Mouse (Mus musculus): ENCODE data around the gene Hist1h3e. TPM values are rescaled to one million over a fixed set of nuclear protein-coding genes. Genes with fewer than 3 reads are reported as not detected.
"Not testable (repeated sequence)": the region's sequence is repeated elsewhere in the genome, so short reads cannot be mapped to it uniquely, and the experiment has no call there.

Hist1h3e gene
- polyA plus RNA-seq, 1 experiment: 2.8 TPM

- Histone ChIP-seq H3K4me3 (ENCODE audit: insufficient read depth, poor library complexity, severe bottlenecking) (no peak overlapping the region), H3K27me3 (ENCODE audit: control insufficient read depth, insufficient read depth, insufficient read length) (no peaks in the 10 kb centered on the region), H3K36me3 (ENCODE audit: control insufficient read depth, insufficient read depth) (no peaks in the 10 kb centered on the region), H3K79me3 (ENCODE audit: low read depth) (no peaks in the 10 kb centered on the region), H3K79me2 (ENCODE audit: control insufficient read depth, insufficient read depth) (no peaks in the 10 kb centered on the region), H3ac (ENCODE audit: control insufficient read depth, insufficient read length, low read depth) (no peak overlapping the region)
- no peak for TF ChIP-seq USF1 (IDR thresholded peaks at IDR 0.05; ENCODE audit: low read depth)
- TF ChIP-seq FOSL1 (IDR thresholded peaks at IDR 0.05; ENCODE audit: insufficient read depth, low read length, poor library complexity, severe bottlenecking): no peak
- no peak for TF ChIP-seq MAX (IDR thresholded peaks at IDR 0.05)
- no peak for TF ChIP-seq MYOG (IDR thresholded peaks at IDR 0.05; ENCODE audit: control insufficient read depth, extremely low read depth, insufficient read length)
- TF ChIP-seq CTCF (IDR thresholded peaks at IDR 0.05; ENCODE audit: control insufficient read depth, insufficient read depth, insufficient read length): no peak
- TF ChIP-seq MYOD1 (IDR thresholded peaks at IDR 0.05; ENCODE audit: control insufficient read depth, insufficient read length, low read depth): no peak
- no peak for TF ChIP-seq CEBPB (IDR thresholded peaks at IDR 0.05; ENCODE audit: low read depth)
Measured at GRCm38 (mm10) chr13:23554393-23554792, 7.8 kb downstream of the Hist1h3e start.

- Histone ChIP-seq H3K27me3 (ENCODE audit: control insufficient read depth, insufficient read depth, insufficient read length) (no peaks in the 10 kb centered on the region), H3ac (ENCODE audit: control insufficient read depth, insufficient read length, low read depth) (no peak within 1 kb of the TSS), H3K79me3 (ENCODE audit: low read depth) (no peaks in the 10 kb centered on the region), H3K79me2 (ENCODE audit: control insufficient read depth, insufficient read depth) (no peaks in the 10 kb centered on the region), H3K4me3 (ENCODE audit: insufficient read depth, poor library complexity, severe bottlenecking) (no peak within 1 kb of the TSS), H3K36me3 (ENCODE audit: control insufficient read depth, insufficient read depth) (no peaks in the 10 kb centered on the region)
- TF ChIP-seq FOSL1 (IDR thresholded peaks at IDR 0.05; ENCODE audit: insufficient read depth, low read length, poor library complexity, severe bottlenecking): no peak
- no peak for TF ChIP-seq MYOG (IDR thresholded peaks at IDR 0.05; ENCODE audit: control insufficient read depth, extremely low read depth, insufficient read length)
- TF ChIP-seq MYOD1 (IDR thresholded peaks at IDR 0.05; ENCODE audit: control insufficient read depth, insufficient read length, low read depth): no peak
- TF ChIP-seq MAX (IDR thresholded peaks at IDR 0.05): no peak
- TF ChIP-seq CEBPB (IDR thresholded peaks at IDR 0.05; ENCODE audit: low read depth): no peak
- no peak for TF ChIP-seq USF1 (IDR thresholded peaks at IDR 0.05; ENCODE audit: low read depth)
- TF ChIP-seq CTCF (IDR thresholded peaks at IDR 0.05; ENCODE audit: control insufficient read depth, insufficient read depth, insufficient read length): no peak
Measured at GRCm38 (mm10) chr13:23552962-23553361, 9.2 kb downstream of the Hist1h3e start, which contains the start of gene Hist1h1d. TSS of gene Hist1h1d (plus strand) at chr13:23553262.

- Histone ChIP-seq H3K27me3 (ENCODE audit: control insufficient read depth, insufficient read depth, insufficient read length) (no peaks in the 10 kb centered on the region), H3K79me2 (ENCODE audit: control insufficient read depth, insufficient read depth) (no peaks in the 10 kb centered on the region), H3K4me3 (ENCODE audit: insufficient read depth, poor library complexity, severe bottlenecking) (no peak overlapping the region), H3ac (ENCODE audit: control insufficient read depth, insufficient read length, low read depth) (no peak overlapping the region), H3K79me3 (ENCODE audit: low read depth) (no peaks in the 10 kb centered on the region), H3K36me3 (ENCODE audit: control insufficient read depth, insufficient read depth) (no peaks in the 10 kb centered on the region)
- TF ChIP-seq USF1 (IDR thresholded peaks at IDR 0.05; ENCODE audit: low read depth) (no peak), FOSL1 (IDR thresholded peaks at IDR 0.05; ENCODE audit: insufficient read depth, low read length, poor library complexity, severe bottlenecking) (no peak), MAX (IDR thresholded peaks at IDR 0.05) (no peak), MYOD1 (IDR thresholded peaks at IDR 0.05; ENCODE audit: control insufficient read depth, insufficient read length, low read depth) (no peak), CEBPB (IDR thresholded peaks at IDR 0.05; ENCODE audit: low read depth) (no peak), CTCF (IDR thresholded peaks at IDR 0.05; ENCODE audit: control insufficient read depth, insufficient read depth, insufficient read length) (no peak), MYOG (IDR thresholded peaks at IDR 0.05; ENCODE audit: control insufficient read depth, extremely low read depth, insufficient read length) (no peak)
Measured at GRCm38 (mm10) chr13:23551931-23552914, 9.9 kb downstream of the Hist1h3e start.

- TF ChIP-seq CEBPB (IDR thresholded peaks at IDR 0.05; ENCODE audit: low read depth): peak; percentile 30
- not testable (repeated sequence) for H3K36me3 ChIP-seq (ENCODE audit: control insufficient read depth, insufficient read depth); H3K79me3 ChIP-seq (ENCODE audit: low read depth); H3K27me3 ChIP-seq (ENCODE audit: control insufficient read depth, insufficient read depth, insufficient read length); H3K79me2 ChIP-seq (ENCODE audit: control insufficient read depth, insufficient read depth)
- peak within 1 kb of the TSS; percentile 7 for H3K4me3 ChIP-seq (ENCODE audit: insufficient read depth, poor library complexity, severe bottlenecking)
- H3ac ChIP-seq (ENCODE audit: control insufficient read depth, insufficient read length, low read depth): peak within 1 kb of the TSS; percentile 48
Measured at GRCm38 (mm10) chr13:23551146-23551834, 10.9 kb downstream of the Hist1h3e start, which contains the start of gene Hist1h4f. TSS of gene Hist1h4f (minus strand) at chr13:23551648.

GRCm38 (mm10) chr13:23550761-23551145 lies 11.4 kb downstream of the Hist1h3e start:
- H3ac ChIP-seq (ENCODE audit: control insufficient read depth, insufficient read length, low read depth): peak overlapping the region; percentile 48
- H3K27me3 ChIP-seq (ENCODE audit: control insufficient read depth, insufficient read depth, insufficient read length): no peaks in the 10 kb centered on the region
- no peaks in the 10 kb centered on the region for H3K79me3 ChIP-seq (ENCODE audit: low read depth)
- peak overlapping the region; percentile 7 for H3K4me3 ChIP-seq (ENCODE audit: insufficient read depth, poor library complexity, severe bottlenecking)
- no peaks in the 10 kb centered on the region for H3K79me2 ChIP-seq (ENCODE audit: control insufficient read depth, insufficient read depth)
- no peaks in the 10 kb centered on the region for H3K36me3 ChIP-seq (ENCODE audit: control insufficient read depth, insufficient read depth)
- no peak for TF ChIP-seq USF1 (IDR thresholded peaks at IDR 0.05; ENCODE audit: low read depth)
- TF ChIP-seq MYOD1 (IDR thresholded peaks at IDR 0.05; ENCODE audit: control insufficient read depth, insufficient read length, low read depth): no peak
- no peak for TF ChIP-seq MAX (IDR thresholded peaks at IDR 0.05)
- no peak for TF ChIP-seq MYOG (IDR thresholded peaks at IDR 0.05; ENCODE audit: control insufficient read depth, extremely low read depth, insufficient read length)
- TF ChIP-seq FOSL1 (IDR thresholded peaks at IDR 0.05; ENCODE audit: insufficient read depth, low read length, poor library complexity, severe bottlenecking): no peak
- TF ChIP-seq CTCF (IDR thresholded peaks at IDR 0.05; ENCODE audit: control insufficient read depth, insufficient read depth, insufficient read length): no peak
- TF ChIP-seq CEBPB (IDR thresholded peaks at IDR 0.05; ENCODE audit: low read depth): no peak

Data from C2C12 (cell line).